Mouse (Mus musculus) embryonic fibroblast, embryonic 13.5 days (primary cell): ENCODE measurements around the gene Taf3. TPM values are rescaled to one million over a fixed set of nuclear protein-coding genes. Genes with fewer than 3 reads are reported as not detected.

Experiments
- H3K27ac ChIP-seq: 2 replicates; pipeline ENCODE4 v1.5.1; 2012; ENCODE audit warnings: low read length, control low read depth, inconsistent platforms; ENCODE audit not compliant: insufficient read depth
- H3K4me1 ChIP-seq: 2 replicates; pipeline ENCODE4 v1.6.1; 2011; ENCODE audit warnings: low read length; ENCODE audit not compliant: control insufficient read depth, insufficient read depth
- H3K4me3 ChIP-seq: 2 replicates; pipeline ENCODE4 v1.5.1; 2011; ENCODE audit warnings: mild to moderate bottlenecking, control low read depth, low read length; ENCODE audit not compliant: insufficient read depth
- CTCF ChIP-seq: IDR thresholded peaks from 2 replicates; pipeline ENCODE4 v1.5.1; 2011; ENCODE audit warnings: mild to moderate bottlenecking, control low read depth, low read length, moderate library complexity, borderline replicate concordance; ENCODE audit not compliant: insufficient read depth
- POLR2A ChIP-seq: IDR thresholded peaks from 2 replicates; pipeline ENCODE4 v1.6.1; 2011; ENCODE audit warnings: low read depth, mild to moderate bottlenecking, control low read depth, low read length, moderate library complexity
- polyA plus RNA-seq: library from polyadenylated mRNA; stranded (reverse); fragments of >200 nt; gene quantifications from 2 replicates; pipeline ENCODE4 v1.2.4, GENCODE M21; 2011; ENCODE audit warnings: low read depth; ENCODE audit not compliant: missing spikeins, insufficient read length

Taf3 gene
- polyA plus RNA-seq, 1 experiment = 7.7 TPM

DNA sequence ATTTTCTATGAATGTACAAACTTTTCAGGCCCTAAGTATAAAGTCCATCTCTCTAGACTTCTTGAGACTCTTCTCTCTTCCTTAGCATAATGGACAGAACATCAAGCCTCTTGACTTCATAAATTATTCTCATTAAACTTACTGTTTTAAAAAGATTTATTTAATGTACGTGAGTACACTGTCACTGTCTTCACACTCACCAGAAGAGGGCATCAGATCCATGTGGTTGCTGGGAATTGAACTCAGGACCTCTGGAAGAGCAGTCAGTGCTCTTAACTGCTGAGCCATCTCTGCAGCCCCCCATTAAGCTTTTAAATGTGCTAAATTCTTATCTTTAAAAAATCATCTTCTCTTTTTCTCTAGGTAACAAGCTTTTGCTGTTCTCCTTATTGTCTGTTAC, 105.4 kb downstream of the Taf3 start:
- no peak for TF ChIP-seq CTCF
- Histone ChIP-seq H3K4me3 (no peak overlapping the region), H3K4me1 (peaks cover 2% of the 10 kb centered on the region; the same call in 1 of the 2 replicates)

DNA sequence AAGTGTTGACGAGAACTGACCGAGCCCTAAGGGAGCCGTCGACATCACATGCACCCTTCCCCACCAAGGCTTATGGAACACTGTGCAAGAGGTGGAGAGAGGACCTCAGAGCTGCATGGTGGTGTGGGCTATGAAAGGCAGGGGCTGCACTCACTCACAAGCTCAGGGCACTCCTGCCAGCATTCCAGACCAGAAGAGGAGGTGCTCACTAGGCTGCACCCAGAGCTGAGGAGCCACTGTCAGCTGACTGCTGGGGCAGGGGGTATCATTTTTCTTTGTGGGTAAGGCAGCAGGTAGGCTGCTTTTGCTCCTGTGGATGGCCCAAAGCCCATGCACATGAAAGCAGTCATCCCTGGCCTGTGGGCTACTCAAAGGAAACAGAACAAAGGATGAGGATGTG, 109.1 kb downstream of the Taf3 start:
- Histone ChIP-seq H3K27ac (no peak overlapping the region), H3K4me1 (peaks cover 2% of the 10 kb centered on the region; the same call in 1 of the 2 replicates), H3K4me3 (no peak overlapping the region)
- TF ChIP-seq POLR2A (no peak), CTCF (no peak)

More for the DNA sequence above, 105.4 kb downstream of the Taf3 start:
- H3K27ac ChIP-seq = no peak overlapping the region

DNA sequence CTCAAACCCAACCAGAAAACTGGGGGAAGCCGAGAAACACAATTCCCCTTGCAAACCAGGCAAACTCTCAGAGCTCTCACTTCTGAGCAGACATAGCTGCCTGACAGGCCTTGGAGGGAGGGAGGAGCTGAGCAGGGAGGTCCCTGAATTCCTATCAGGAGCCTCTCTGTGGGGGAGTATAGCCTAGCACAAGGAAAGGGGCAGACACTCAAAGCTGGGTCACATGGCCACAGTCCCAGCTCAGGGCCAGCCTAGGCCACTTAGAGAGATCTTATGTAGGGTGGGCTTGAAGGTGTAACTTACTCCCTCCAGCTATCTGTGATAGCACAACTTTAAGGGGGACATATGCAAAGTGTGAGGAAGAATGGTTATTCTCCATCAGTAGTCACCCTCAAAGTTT, 112.4 kb downstream of the Taf3 start:
- H3K27ac ChIP-seq = no peak overlapping the region
- H3K4me3 ChIP-seq = no peak overlapping the region
- H3K4me1 ChIP-seq = no peaks in the 10 kb centered on the region
- TF ChIP-seq POLR2A = no peak
- no peak for TF ChIP-seq CTCF

DNA sequence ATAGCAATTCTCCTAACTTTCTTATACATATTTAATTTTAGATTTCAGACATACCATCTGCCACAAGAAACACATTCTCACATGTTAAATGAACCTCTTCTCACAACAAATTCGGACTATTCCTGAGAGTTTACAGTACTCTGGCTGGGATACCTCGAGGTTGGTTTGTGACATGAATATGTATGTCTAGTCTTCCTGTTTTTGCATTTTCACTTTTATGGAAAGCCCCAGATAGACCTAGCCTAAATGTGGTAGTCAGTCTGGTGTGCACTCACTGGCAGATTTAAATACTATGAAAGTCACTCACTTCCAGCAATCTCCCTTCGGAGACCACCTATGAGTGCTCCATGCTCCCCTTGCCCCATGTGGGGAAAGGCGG, 121.5 kb downstream of the Taf3 start:
- Histone ChIP-seq H3K27ac (no peak overlapping the region), H3K4me1 (no peaks in the 10 kb centered on the region), H3K4me3 (no peak overlapping the region)
- TF ChIP-seq CTCF (no peak), POLR2A (no peak)

GRCm38 (mm10) chr2:9926194-9926904, 122.0 kb downstream of the Taf3 start:
- H3K27ac ChIP-seq = no peak overlapping the region
- H3K4me1 ChIP-seq = no peaks in the 10 kb centered on the region
- H3K4me3 ChIP-seq = no peak overlapping the region
- TF ChIP-seq POLR2A (no peak), CTCF (no peak)

- Histone ChIP-seq H3K4me1 (no peaks in the 10 kb centered on the region), H3K27ac (no peak overlapping the region), H3K4me3 (no peak overlapping the region)
- TF ChIP-seq CTCF (no peak), POLR2A (no peak)
Measured at GRCm38 (mm10) chr2:9918691-9919471, 129.5 kb downstream of the Taf3 start.

DNA sequence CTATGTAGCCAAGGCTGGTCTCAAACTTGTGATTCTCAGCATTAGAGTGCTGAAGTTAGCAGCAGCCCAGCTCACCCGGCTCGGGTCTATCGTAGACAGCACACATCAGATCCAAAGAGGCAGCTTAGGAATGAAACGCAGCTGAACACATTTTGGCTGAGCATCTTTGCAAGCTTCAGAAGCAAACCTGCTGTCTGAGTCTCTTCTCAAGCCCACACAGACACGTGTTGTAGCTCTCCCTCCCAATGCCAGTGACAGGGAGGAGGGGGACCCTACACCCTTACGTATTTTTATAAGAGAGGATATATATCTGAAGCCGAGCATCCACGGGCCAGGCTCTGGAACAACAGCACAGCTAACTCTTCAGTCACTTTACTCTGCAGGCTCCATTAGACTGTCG, 130.8 kb downstream of the Taf3 start:
- TF ChIP-seq CTCF = no peak
- TF ChIP-seq POLR2A = no peak
- Histone ChIP-seq H3K27ac (no peak overlapping the region), H3K4me3 (no peak overlapping the region), H3K4me1 (no peaks in the 10 kb centered on the region)

- H3K4me3 ChIP-seq = no peak overlapping the region
- TF ChIP-seq CTCF = no peak
- TF ChIP-seq POLR2A = no peak
Measured at GRCm38 (mm10) chr2:9905995-9906394, 142.4 kb downstream of the Taf3 start.

DNA sequence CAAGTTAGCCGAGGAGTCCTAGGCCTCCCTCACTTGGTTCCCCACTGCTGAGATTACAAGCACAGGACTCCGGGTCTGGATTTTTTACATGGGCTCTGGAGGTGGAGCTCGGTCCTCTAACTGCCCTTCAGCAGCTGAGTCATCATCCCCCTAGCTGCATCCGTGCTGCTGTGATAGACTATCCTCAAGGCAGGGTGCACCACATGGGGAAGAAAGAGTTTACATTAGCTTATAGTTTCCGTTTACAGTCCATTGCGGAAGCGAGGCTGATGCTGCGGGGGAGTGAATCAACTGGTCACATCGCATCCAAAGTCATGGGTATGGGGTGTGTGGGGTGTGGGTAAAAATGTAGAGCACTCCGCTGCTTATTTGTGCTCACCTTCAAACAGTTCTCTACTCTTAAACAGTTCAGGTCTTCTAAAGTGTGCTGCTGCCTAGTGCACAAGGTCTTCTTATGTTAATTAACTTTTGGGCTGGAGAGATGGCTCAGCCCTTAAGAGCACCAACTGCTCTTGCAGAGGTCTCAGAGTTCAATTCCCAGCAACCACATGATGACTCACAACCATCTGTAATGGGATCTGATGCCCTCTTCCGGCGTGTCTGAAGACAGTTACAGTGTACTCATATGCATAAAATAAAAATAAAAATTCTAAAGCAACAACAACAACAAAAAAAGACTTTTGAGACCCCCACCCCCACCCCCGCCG, 144.4 kb downstream of the Taf3 start:
- Histone ChIP-seq H3K27ac (no peak overlapping the region), H3K4me1 (no peaks in the 10 kb centered on the region), H3K4me3 (no peak overlapping the region)
- TF ChIP-seq CTCF (no peak), POLR2A (no peak)

More at GRCm38 (mm10) chr2:9905995-9906394, 142.4 kb downstream of the Taf3 start:
- Histone ChIP-seq H3K4me1 (no peaks in the 10 kb centered on the region), H3K27ac (no peak overlapping the region)

DNA sequence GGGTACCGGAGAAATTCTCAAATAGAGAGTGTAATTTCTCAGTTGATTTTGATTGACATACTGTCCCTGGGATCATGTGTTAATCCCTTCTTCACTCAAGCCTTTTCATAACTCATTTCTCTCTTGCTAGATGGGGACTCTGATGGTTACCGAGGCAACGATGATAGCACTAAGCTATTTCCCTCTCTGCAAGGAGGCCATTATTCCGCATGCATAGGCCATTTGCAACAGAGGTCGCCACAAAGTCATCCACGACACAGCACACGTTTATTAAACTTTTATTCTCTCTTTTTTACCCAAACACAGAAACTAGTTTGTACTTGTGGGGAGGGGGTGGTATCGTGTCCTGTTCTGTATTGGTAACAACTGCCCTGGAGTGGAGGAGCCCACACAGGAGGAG, 150.6 kb downstream of the Taf3 start:
- H3K27ac ChIP-seq = no peak overlapping the region

More for the DNA sequence above, 150.6 kb downstream of the Taf3 start:
- no peak overlapping the region for H3K4me3 ChIP-seq
- no peak for TF ChIP-seq POLR2A
- TF ChIP-seq CTCF = no peak
- H3K4me1 ChIP-seq = no peaks in the 10 kb centered on the region
